Mouse (Mus musculus): ENCODE measurements around the gene Rabep2. TPM values are rescaled to one million over a fixed set of nuclear protein-coding genes. Genes with fewer than 3 reads are reported as not detected.
A peak's percentile ranks its signal among the peaks of the same experiment; 100 is the strongest.

Rabep2 gene
- total RNA-seq, 2 experiments from 2014 or later: 11.5 to 13.9 TPM

GRCm38 (mm10) chr7:126460623-126461399, 32.3 kb downstream of the Rabep2 start:
- no peak for ATAC-seq (replicated peaks; ENCODE audit: low FRiP score, low TSS enrichment, poor library complexity, severe bottlenecking)

- ATAC-seq (replicated peaks; ENCODE audit: low FRiP score, low TSS enrichment, poor library complexity, severe bottlenecking): no peak
Measured at GRCm38 (mm10) chr7:126461626-126462025, 33.1 kb downstream of the Rabep2 start.

- no peak for ATAC-seq (replicated peaks; ENCODE audit: low FRiP score, low TSS enrichment, poor library complexity, severe bottlenecking)
Measured at GRCm38 (mm10) chr7:126463004-126463403, 34.4 kb downstream of the Rabep2 start, which contains the start of gene Atp2a1. Gene Atp2a1 (minus strand): TSS chr7:126463108.

DNA sequence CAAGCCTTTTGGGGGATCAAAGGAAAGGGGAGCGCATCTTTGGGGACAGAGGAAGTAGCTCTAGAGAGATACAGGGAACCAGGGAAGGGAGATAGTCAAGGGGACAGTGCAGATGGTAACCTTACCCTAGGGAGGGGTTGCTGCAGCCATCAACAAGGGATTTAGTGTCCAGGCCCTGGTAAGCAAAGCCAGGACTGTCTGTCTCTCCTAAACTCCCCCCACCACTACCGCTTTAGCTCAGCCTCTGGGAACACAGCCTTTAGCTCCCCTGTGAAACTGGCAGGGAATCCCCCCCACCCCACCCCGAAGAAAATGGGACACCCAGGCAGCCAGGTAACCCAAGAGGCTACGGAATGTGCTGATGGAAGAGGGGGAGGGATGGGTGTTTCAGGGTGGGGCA, 35.0 kb downstream of the Rabep2 start:
- no peak for ATAC-seq (replicated peaks; ENCODE audit: low FRiP score, low TSS enrichment, poor library complexity, severe bottlenecking)

GRCm38 (mm10) chr7:126464121-126464520, 35.6 kb downstream of the Rabep2 start:
- ATAC-seq (replicated peaks; ENCODE audit: low FRiP score, low TSS enrichment, poor library complexity, severe bottlenecking): peak; percentile 48

- no peak for ATAC-seq (replicated peaks; ENCODE audit: low FRiP score, low TSS enrichment, poor library complexity, severe bottlenecking)
Measured at GRCm38 (mm10) chr7:126464836-126465235, 36.3 kb downstream of the Rabep2 start.

- ATAC-seq (replicated peaks; ENCODE audit: low FRiP score, low TSS enrichment, poor library complexity, severe bottlenecking): no peak
Measured at GRCm38 (mm10) chr7:126465246-126466030, 36.9 kb downstream of the Rabep2 start.

- no peak for ATAC-seq (replicated peaks; ENCODE audit: low FRiP score, low TSS enrichment, poor library complexity, severe bottlenecking)
Measured at GRCm38 (mm10) chr7:126466116-126466515, 37.6 kb downstream of the Rabep2 start.

DNA sequence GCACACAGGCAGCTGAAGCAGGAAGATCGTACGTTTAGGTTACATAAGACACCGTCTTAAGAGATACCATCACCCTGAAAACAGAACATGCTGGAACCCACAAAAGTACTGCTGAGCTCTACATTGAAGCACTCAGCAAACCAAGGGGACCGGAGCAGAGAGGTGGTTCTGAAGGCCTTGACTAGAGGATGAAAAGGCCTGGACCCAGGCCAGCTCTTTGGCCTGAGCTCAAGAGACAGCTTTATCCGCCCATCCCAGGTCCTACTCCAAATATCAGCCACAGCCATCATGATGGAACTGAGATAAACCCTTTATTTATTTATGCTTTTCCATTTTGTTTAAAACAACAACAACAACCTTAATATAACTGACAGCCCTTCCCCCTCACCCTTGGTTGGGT, 38.1 kb downstream of the Rabep2 start:
- ATAC-seq (replicated peaks; ENCODE audit: low FRiP score, low TSS enrichment, poor library complexity, severe bottlenecking): no peak

DNA sequence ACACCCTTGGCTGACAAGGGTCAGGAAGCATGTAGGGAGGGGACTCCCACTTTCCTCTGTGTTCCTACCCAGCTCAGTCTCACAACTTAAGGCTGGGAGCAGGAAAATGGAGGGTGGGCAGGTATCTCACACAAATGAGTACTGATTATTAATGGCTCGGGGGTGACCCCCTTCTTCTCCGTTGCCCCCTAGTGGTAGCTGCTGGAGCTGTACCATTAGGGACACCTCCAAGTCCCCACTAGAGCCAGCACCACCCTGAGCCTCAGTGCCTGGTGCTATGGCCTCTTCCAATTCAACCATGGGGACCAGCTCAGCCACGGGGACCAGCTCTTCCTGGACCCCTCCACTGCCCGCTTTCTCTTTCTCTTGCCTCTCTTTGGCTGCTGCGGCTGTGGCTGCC, 38.7 kb downstream of the Rabep2 start:
- ATAC-seq (replicated peaks; ENCODE audit: low FRiP score, low TSS enrichment, poor library complexity, severe bottlenecking): peak; percentile 54

- ATAC-seq (replicated peaks; ENCODE audit: low FRiP score, low TSS enrichment, poor library complexity, severe bottlenecking): no peak
Measured at GRCm38 (mm10) chr7:126467834-126468627, 39.5 kb downstream of the Rabep2 start.

GRCm38 (mm10) chr7:126470077-126470476, 41.5 kb downstream of the Rabep2 start:
- ATAC-seq (replicated peaks; ENCODE audit: low FRiP score, low TSS enrichment, poor library complexity, severe bottlenecking): 0 out of 2 replicates have a peak, but pooled peaks have one; percentile 7

GRCm38 (mm10) chr7:126471361-126471760, 42.8 kb downstream of the Rabep2 start:
- no peak for ATAC-seq (replicated peaks; ENCODE audit: low FRiP score, low TSS enrichment, poor library complexity, severe bottlenecking)

- ATAC-seq (replicated peaks; ENCODE audit: low FRiP score, low TSS enrichment, poor library complexity, severe bottlenecking): no peak
Measured at GRCm38 (mm10) chr7:126471853-126472252, 43.3 kb downstream of the Rabep2 start.

DNA sequence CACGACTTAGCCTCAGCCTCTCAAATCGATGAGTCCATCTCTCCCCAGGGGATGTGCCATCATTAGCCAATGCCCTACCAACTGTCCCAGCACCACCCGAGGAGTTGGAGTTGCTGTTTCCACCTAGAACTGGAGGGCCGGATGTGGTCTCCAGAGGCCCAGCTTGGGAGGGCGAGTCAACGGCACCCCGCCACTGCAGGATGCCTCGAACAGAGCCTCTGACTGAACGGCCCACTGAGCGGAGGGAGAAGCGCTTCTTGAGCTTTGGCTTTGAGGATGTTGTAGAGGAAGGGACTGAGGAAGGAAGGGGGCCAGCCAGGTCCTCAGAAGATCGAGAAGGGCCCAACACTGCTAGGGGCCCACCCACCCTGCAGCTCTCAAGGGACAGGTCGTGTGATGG, 43.7 kb downstream of the Rabep2 start:
- ATAC-seq (replicated peaks; ENCODE audit: low FRiP score, low TSS enrichment, poor library complexity, severe bottlenecking): no peak

DNA sequence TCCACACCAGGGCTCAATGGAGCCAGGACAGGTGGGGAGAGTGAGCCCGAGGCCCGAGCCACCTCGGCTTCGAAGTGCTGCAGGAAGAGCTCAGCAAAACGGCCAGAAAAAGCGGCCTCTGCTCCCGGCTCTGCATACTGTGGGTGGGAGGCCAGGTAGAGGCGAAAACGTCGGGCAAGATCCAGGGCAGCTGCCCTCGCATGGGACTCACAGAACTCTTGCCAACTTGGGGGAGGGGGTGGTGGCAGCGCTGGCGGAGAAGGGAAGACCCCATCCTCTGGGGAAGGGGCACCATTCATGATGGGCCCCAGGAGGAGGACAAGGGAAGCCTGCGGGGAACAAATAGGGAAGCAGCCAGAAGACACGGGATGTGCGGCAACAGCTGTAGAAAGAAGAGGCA, 44.2 kb downstream of the Rabep2 start:
- ATAC-seq (replicated peaks; ENCODE audit: low FRiP score, low TSS enrichment, poor library complexity, severe bottlenecking): no peak

- ATAC-seq (replicated peaks; ENCODE audit: low FRiP score, low TSS enrichment, poor library complexity, severe bottlenecking): no peak
Measured at GRCm38 (mm10) chr7:126473470-126474086, 45.0 kb downstream of the Rabep2 start.

DNA sequence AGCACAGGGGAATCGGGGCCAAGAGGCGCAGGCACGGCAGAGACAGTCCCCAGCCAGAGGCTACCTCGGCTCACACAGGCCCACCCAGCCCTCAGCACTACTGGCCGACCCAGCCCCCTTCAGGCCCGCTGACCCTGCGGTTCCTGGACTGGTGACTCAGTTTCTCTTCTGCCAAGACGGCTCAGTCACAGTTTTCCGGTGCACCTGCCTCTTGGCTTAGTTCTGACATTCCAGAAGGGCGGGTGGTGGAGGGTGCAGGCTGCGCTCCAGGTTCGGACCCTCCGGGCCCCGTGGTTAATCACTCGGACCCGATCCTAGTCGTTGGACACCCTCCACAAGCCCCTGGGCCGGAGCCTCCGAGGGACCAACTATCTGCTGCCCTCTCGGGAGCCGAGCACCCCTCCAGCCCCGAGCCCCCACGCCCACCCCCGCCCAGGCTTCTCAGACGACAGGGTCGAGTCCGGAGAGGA, 46.0 kb downstream of the Rabep2 start:
- no peak for ATAC-seq (replicated peaks; ENCODE audit: low FRiP score, low TSS enrichment, poor library complexity, severe bottlenecking)

DNA sequence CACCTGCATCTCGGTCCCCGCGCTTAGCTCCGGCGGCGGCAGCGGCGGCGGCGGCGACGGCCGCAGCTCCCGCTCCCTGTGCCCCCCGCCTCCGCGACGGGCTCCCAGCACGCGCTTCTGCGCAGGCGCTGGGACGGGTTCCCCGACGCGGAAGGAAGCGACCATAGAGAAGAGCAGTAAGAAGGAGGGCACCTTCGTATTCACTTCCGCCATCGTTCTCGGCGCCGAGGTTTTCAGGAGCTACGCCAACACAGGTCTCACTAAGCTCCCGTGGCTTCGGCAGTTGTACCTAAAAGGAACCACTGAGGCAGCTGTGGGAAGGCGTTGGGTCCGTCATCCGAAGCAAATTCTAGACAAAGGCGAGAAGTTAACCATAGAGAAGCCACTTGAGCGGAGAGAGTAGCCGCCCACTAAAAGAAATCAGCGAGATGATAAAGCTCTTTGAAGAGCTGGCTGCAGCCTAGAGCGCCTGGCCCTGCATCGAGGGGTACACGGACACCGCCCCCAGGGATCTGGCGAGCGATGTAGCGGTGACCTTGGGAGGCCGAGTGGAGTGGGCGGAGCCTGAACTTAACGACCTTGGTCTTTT, 46.5 kb downstream of the Rabep2 start, which contains the start of gene Sh2b1:
Gene Sh2b1 (minus strand): TSS at position 432 of the 589 bp plus-strand sequence.
- ATAC-seq (replicated peaks; ENCODE audit: low FRiP score, low TSS enrichment, poor library complexity, severe bottlenecking): peak; percentile 78
